Mouse (Mus musculus): ENCODE data around the gene Smtnl2. TPM values are rescaled to one million over a fixed set of nuclear protein-coding genes. Genes with fewer than 3 reads are reported as not detected.
A peak's percentile ranks its signal among the peaks of the same experiment; 100 is the strongest.

Gene Smtnl2
- polyA plus RNA-seq, 1 experiment from 2014 or later = 26.2 TPM

- Histone ChIP-seq H3K27ac (ENCODE audit: low read depth) (no peak overlapping the region), H3K36me3 (ENCODE audit: control insufficient read depth, insufficient read depth, low read length) (no peaks in the 10 kb centered on the region), H3K27me3 (replicated peaks; ENCODE audit: control insufficient read depth, insufficient read depth, low read length) (no peaks in the 10 kb centered on the region), H3K9me3 (ENCODE audit: control insufficient read depth, low read length) (no peaks in the 10 kb centered on the region), H3K4me2 (ENCODE audit: low read length) (no peak overlapping the region), H3K9ac (ENCODE audit: low read length) (no peak overlapping the region), H3K4me1 (replicated peaks; ENCODE audit: control insufficient read depth, insufficient read depth, low read length) (no peaks in the 10 kb centered on the region), H3K4me3 (ENCODE audit: low read depth, low read length) (no peak overlapping the region)
- no peak for ATAC-seq (replicated peaks; ENCODE audit: low FRiP score, low TSS enrichment, low read depth)
- no peak for DNase-seq (ENCODE audit: low spot score)
- WGBS = 77% methylated on average over 6 of the region's 6 CpGs
Observed at GRCm38 (mm10) chr11:72420460-72421122, 9.1 kb upstream of the Smtnl2 start.

GRCm38 (mm10) chr11:72419006-72419405, 7.5 kb upstream of the Smtnl2 start:
- no peak overlapping the region for H3K27ac ChIP-seq (ENCODE audit: low read depth)
- DNase-seq (ENCODE audit: low spot score) = no peak
- 89% methylated on average over 6 of the region's 6 CpGs for WGBS
- H3K36me3 ChIP-seq (ENCODE audit: control insufficient read depth, insufficient read depth, low read length) = no peaks in the 10 kb centered on the region
- H3K4me3 ChIP-seq (ENCODE audit: low read depth, low read length) = no peak overlapping the region
- no peak overlapping the region for H3K4me2 ChIP-seq (ENCODE audit: low read length)
- ATAC-seq (replicated peaks; ENCODE audit: low FRiP score, low TSS enrichment, low read depth) = no peak
- no peaks in the 10 kb centered on the region for H3K9me3 ChIP-seq (ENCODE audit: control insufficient read depth, low read length)
- H3K4me1 ChIP-seq (replicated peaks; ENCODE audit: control insufficient read depth, insufficient read depth, low read length) = no peaks in the 10 kb centered on the region
- no peaks in the 10 kb centered on the region for H3K27me3 ChIP-seq (replicated peaks; ENCODE audit: control insufficient read depth, insufficient read depth, low read length)
- H3K9ac ChIP-seq (ENCODE audit: low read length) = no peak overlapping the region

GRCm38 (mm10) chr11:72418227-72418626, 6.7 kb upstream of the Smtnl2 start:
- Histone ChIP-seq H3K9ac (ENCODE audit: low read length) (no peak overlapping the region), H3K36me3 (ENCODE audit: control insufficient read depth, insufficient read depth, low read length) (no peaks in the 10 kb centered on the region), H3K4me1 (replicated peaks; ENCODE audit: control insufficient read depth, insufficient read depth, low read length) (peaks cover under 1% of the 10 kb centered on the region; the same call in 1 of the 2 replicates), H3K27me3 (replicated peaks; ENCODE audit: control insufficient read depth, insufficient read depth, low read length) (no peaks in the 10 kb centered on the region), H3K27ac (ENCODE audit: low read depth) (no peak overlapping the region), H3K9me3 (ENCODE audit: control insufficient read depth, low read length) (no peaks in the 10 kb centered on the region), H3K4me2 (ENCODE audit: low read length) (no peak overlapping the region), H3K4me3 (ENCODE audit: low read depth, low read length) (no peak overlapping the region)
- 47% methylated on average over 8 of the region's 8 CpGs for WGBS
- ATAC-seq (replicated peaks; ENCODE audit: low FRiP score, low TSS enrichment, low read depth) (no peak), DNase-seq (ENCODE audit: low spot score) (no peak)

- ATAC-seq (replicated peaks; ENCODE audit: low FRiP score, low TSS enrichment, low read depth) = no peak
Observed at GRCm38 (mm10) chr11:72417376-72417775, 5.9 kb upstream of the Smtnl2 start.

GRCm38 (mm10) chr11:72416666-72417065, 5.2 kb upstream of the Smtnl2 start:
- no peak for ATAC-seq (replicated peaks; ENCODE audit: low FRiP score, low TSS enrichment, low read depth)
- WGBS = 85% methylated on average over 5 of the region's 5 CpGs
- Histone ChIP-seq H3K4me3 (ENCODE audit: low read depth, low read length) (no peak overlapping the region), H3K4me2 (ENCODE audit: low read length) (no peak overlapping the region), H3K9me3 (ENCODE audit: control insufficient read depth, low read length) (no peaks in the 10 kb centered on the region), H3K9ac (ENCODE audit: low read length) (no peak overlapping the region), H3K36me3 (ENCODE audit: control insufficient read depth, insufficient read depth, low read length) (no peaks in the 10 kb centered on the region), H3K27me3 (replicated peaks; ENCODE audit: control insufficient read depth, insufficient read depth, low read length) (no peaks in the 10 kb centered on the region), H3K4me1 (replicated peaks; ENCODE audit: control insufficient read depth, insufficient read depth, low read length) (peaks cover 3% of the 10 kb centered on the region; the same call in 1 of the 2 replicates), H3K27ac (ENCODE audit: low read depth) (no peak overlapping the region)
- DNase-seq (ENCODE audit: low spot score) = no peak

More at GRCm38 (mm10) chr11:72417376-72417775, 5.9 kb upstream of the Smtnl2 start:
- Histone ChIP-seq H3K4me3 (ENCODE audit: low read depth, low read length) (no peak overlapping the region), H3K36me3 (ENCODE audit: control insufficient read depth, insufficient read depth, low read length) (no peaks in the 10 kb centered on the region), H3K4me2 (ENCODE audit: low read length) (no peak overlapping the region), H3K27ac (ENCODE audit: low read depth) (no peak overlapping the region), H3K9ac (ENCODE audit: low read length) (no peak overlapping the region), H3K27me3 (replicated peaks; ENCODE audit: control insufficient read depth, insufficient read depth, low read length) (no peaks in the 10 kb centered on the region), H3K9me3 (ENCODE audit: control insufficient read depth, low read length) (no peaks in the 10 kb centered on the region), H3K4me1 (replicated peaks; ENCODE audit: control insufficient read depth, insufficient read depth, low read length) (peaks cover 3% of the 10 kb centered on the region; the same call in 1 of the 2 replicates)
- 25% methylated on average over 4 of the region's 4 CpGs for WGBS
- no peak for DNase-seq (ENCODE audit: low spot score)

GRCm38 (mm10) chr11:72415155-72415554, 3.6 kb upstream of the Smtnl2 start:
- Histone ChIP-seq H3K36me3 (ENCODE audit: control insufficient read depth, insufficient read depth, low read length) (no peaks in the 10 kb centered on the region), H3K4me1 (replicated peaks; ENCODE audit: control insufficient read depth, insufficient read depth, low read length) (peaks cover 3% of the 10 kb centered on the region; the same call in 1 of the 2 replicates), H3K9me3 (ENCODE audit: control insufficient read depth, low read length) (no peaks in the 10 kb centered on the region), H3K4me3 (ENCODE audit: low read depth, low read length) (no peak overlapping the region), H3K27me3 (replicated peaks; ENCODE audit: control insufficient read depth, insufficient read depth, low read length) (no peaks in the 10 kb centered on the region), H3K27ac (ENCODE audit: low read depth) (no peak overlapping the region), H3K4me2 (ENCODE audit: low read length) (no peak overlapping the region), H3K9ac (ENCODE audit: low read length) (no peak overlapping the region)
- WGBS = 65% methylated on average over 8 of the region's 8 CpGs
- ATAC-seq (replicated peaks; ENCODE audit: low FRiP score, low TSS enrichment, low read depth) (no peak), DNase-seq (ENCODE audit: low spot score) (no peak)

DNA sequence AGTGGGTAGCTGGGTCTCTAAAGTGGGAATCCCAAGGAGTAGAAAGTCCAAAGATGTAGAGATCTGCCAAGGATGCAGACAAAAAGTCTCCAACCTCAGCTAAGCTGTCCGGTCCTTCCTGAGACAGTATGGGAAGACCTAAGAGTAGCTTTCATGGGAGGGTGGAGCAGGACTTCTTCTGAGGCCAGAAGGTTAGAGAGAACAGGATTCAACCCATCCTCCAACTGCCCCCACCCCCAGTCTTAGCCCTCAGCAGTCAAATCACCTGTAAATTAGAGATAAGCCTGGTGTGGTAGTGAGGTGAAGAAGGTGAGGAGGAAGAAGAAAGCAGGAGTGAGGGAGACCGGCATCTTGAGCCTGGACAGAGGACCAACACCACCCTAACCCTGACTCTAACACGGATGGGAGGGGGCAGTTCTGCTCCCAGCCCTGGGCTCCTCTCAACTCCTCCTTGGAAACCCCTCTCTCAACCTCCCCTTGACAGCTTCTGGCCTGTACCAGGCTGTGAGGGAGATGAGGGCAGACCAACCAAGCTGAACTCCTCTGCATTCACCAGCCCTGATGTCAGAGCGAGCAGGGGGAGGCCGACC, 2.2 kb upstream of the Smtnl2 start:
- Histone ChIP-seq H3K27ac (ENCODE audit: low read depth) (no peak overlapping the region), H3K4me2 (ENCODE audit: low read length) (no peak overlapping the region), H3K4me3 (ENCODE audit: low read depth, low read length) (no peak overlapping the region), H3K9me3 (ENCODE audit: control insufficient read depth, low read length) (no peaks in the 10 kb centered on the region), H3K36me3 (ENCODE audit: control insufficient read depth, insufficient read depth, low read length) (no peaks in the 10 kb centered on the region), H3K9ac (ENCODE audit: low read length) (no peak overlapping the region), H3K4me1 (replicated peaks; ENCODE audit: control insufficient read depth, insufficient read depth, low read length) (peaks cover 9% of the 10 kb centered on the region), H3K27me3 (replicated peaks; ENCODE audit: control insufficient read depth, insufficient read depth, low read length) (no peaks in the 10 kb centered on the region)
- ATAC-seq (replicated peaks; ENCODE audit: low FRiP score, low TSS enrichment, low read depth) = no peak
- no peak for DNase-seq (ENCODE audit: low spot score)
- 58% methylated on average over 5 of the region's 5 CpGs for WGBS

- no peak overlapping the region for H3K27ac ChIP-seq (ENCODE audit: low read depth)
- H3K9ac ChIP-seq (ENCODE audit: low read length) = no peak overlapping the region
- H3K27me3 ChIP-seq (replicated peaks; ENCODE audit: control insufficient read depth, insufficient read depth, low read length) = no peaks in the 10 kb centered on the region
- no peak for ATAC-seq (replicated peaks; ENCODE audit: low FRiP score, low TSS enrichment, low read depth)
- peaks cover 15% of the 10 kb centered on the region for H3K4me1 ChIP-seq (replicated peaks; ENCODE audit: control insufficient read depth, insufficient read depth, low read length)
- H3K4me2 ChIP-seq (ENCODE audit: low read length) = no peak overlapping the region
- H3K36me3 ChIP-seq (ENCODE audit: control insufficient read depth, insufficient read depth, low read length) = no peaks in the 10 kb centered on the region
- DNase-seq (ENCODE audit: low spot score) = no peak
- H3K4me3 ChIP-seq (ENCODE audit: low read depth, low read length) = no peak overlapping the region
- no peaks in the 10 kb centered on the region for H3K9me3 ChIP-seq (ENCODE audit: control insufficient read depth, low read length)
- 68% methylated on average over 7 of the region's 7 CpGs for WGBS
Observed at GRCm38 (mm10) chr11:72413016-72413415, 1.5 kb upstream of the Smtnl2 start.

DNA sequence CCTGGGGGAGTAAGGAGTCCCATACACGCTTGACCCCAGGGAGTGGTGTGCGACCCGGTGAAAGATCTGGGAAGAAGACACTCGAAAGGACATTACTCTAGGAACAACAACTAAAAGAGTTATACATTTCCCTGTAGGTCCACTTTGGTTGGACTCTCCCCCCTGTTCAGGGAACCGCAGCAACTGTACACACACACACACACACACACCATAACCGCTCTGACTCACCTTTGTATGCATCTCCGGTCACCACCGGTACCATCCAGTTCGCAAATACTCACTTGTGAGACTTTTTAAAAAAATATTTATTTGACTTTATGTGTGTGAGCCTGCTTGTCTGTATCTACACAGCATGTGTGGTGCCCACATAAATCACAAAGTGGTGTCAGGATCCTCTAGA, 432 bp upstream of the Smtnl2 start:
- Histone ChIP-seq H3K9ac (ENCODE audit: low read length) (no peak overlapping the region), H3K27ac (ENCODE audit: low read depth) (no peak overlapping the region), H3K9me3 (ENCODE audit: control insufficient read depth, low read length) (no peaks in the 10 kb centered on the region), H3K4me3 (ENCODE audit: low read depth, low read length) (peak overlapping the region; percentile 57), H3K4me1 (replicated peaks; ENCODE audit: control insufficient read depth, insufficient read depth, low read length) (peaks cover 15% of the 10 kb centered on the region), H3K27me3 (replicated peaks; ENCODE audit: control insufficient read depth, insufficient read depth, low read length) (no peaks in the 10 kb centered on the region), H3K36me3 (ENCODE audit: control insufficient read depth, insufficient read depth, low read length) (no peaks in the 10 kb centered on the region), H3K4me2 (ENCODE audit: low read length) (peak overlapping the region; percentile 77)
- DNase-seq (ENCODE audit: low spot score) = no peak
- ATAC-seq (replicated peaks; ENCODE audit: low FRiP score, low TSS enrichment, low read depth) = peak; percentile 32; the same call in 1 of the 2 replicates
- WGBS = 16% methylated on average over 9 of the region's 9 CpGs
